Mouse (Mus musculus) embryo, embryonic 10 days (tissue): ENCODE results near the gene Ankrd33.

Source experiments
- DNase-seq: peaks from one replicate; pipeline ENCODE4 v3.0.0-alpha.2; 2015; ENCODE audit warnings: low spot score

The Ankrd33 gene

DNA sequence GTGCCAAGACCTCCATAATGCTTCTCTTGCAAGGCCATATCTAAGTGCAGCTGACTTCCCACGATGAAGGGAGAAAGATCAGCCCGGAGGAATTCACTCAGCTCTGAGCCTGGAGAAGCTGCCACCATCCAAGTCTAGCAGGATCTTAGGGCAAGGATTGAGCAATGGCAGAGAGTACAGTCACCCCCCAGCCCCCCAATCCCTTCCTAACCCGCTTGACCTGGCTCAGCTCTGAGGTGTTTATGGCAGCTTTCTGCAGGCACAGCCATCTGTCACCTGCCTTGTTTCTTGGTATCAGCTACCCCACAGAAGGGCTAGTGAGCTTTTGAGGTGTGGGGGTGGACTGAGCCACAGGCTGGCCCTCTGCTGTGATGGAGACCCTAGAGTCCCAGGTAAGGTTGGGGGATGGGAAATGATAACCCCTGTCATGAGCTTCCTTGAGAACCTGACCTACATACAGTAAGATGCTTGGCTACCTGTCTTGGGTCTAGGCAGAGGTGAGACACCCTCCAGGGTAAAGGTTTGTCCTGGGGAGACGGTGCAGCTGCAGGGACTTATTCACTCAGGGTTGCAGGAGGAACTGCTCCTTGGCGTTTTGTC, at the start of gene Ankrd33:
Ankrd33 (plus strand) TSS at position 245 of the 600 bp plus-strand sequence.
- DNase-seq, result no peak

- DNase-seq, result peak; percentile 76
Observed at GRCm38 (mm10) chr15:101066364-101066847, 49.1 kb upstream of the Ankrd33 start.

- DNase-seq, result peak; percentile 59
Observed at GRCm38 (mm10) chr15:101066920-101067696, 48.4 kb upstream of the Ankrd33 start.

DNA sequence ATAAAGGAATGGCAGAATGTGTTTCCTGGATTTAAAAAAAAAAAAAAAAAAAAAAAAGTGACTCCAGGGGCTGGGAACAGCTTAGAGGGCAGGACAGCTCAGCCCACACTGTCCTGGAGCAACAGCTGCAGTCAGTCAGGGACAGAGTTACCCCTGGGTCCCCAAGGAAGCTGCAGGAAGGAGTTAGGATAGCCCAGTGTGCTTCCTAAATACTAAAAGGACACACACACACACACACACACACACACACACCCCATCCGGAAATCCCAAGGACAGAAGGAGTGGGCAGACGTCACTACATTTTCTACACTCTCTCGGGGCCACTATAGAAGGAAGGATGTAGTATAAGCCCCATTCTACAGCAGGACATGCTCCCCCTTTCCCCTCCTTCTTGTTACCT, 47.5 kb upstream of the Ankrd33 start:
- DNase-seq, result no peak

- no peak for DNase-seq
Observed at GRCm38 (mm10) chr15:101068671-101069070, 46.9 kb upstream of the Ankrd33 start.

- DNase-seq, result no peak
Observed at GRCm38 (mm10) chr15:101069641-101070190, 45.8 kb upstream of the Ankrd33 start.

DNA sequence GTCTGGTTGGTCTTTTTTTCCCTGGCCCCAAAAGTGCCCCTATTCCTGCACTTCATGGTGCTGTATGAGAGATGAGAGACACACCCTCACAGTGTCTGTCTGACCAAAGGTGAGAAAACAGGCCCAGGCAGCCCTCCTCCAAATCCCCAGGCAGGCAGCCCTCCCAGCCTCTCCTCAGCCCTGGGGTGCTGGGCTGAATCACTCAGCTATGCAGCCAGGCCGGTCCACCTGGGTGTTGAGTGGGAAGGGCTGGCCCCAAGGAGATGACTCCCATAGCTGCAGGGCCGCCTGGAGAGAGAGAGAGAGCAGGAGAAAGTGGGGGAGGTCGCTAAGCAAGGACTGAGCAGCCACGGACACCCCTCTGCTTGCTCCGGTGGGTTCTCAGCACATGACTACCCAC, 44.8 kb upstream of the Ankrd33 start:
- peak; percentile 11 for DNase-seq

- DNase-seq, result no peak
Observed at GRCm38 (mm10) chr15:101072736-101073135, 42.8 kb upstream of the Ankrd33 start.

DNA sequence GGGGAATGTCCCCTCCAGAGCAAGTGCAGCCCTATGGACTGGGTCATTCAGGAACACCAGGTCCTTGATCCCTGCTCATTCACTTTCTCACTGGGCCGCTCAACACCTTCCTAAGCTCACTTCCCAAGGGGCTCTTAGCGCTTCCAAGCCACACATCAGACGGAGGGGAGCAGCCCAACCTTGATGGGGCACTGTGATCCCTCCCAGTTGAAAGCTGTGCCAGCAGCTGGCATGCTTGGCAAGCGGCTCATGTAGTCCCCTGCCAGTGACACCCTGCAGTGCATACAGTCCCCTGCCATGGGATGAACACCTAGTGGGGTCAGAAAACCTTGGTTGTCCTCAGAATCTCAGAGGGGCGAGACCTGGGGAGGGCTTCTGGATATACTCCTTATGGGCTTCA, 41.5 kb upstream of the Ankrd33 start:
- no peak for DNase-seq

DNA sequence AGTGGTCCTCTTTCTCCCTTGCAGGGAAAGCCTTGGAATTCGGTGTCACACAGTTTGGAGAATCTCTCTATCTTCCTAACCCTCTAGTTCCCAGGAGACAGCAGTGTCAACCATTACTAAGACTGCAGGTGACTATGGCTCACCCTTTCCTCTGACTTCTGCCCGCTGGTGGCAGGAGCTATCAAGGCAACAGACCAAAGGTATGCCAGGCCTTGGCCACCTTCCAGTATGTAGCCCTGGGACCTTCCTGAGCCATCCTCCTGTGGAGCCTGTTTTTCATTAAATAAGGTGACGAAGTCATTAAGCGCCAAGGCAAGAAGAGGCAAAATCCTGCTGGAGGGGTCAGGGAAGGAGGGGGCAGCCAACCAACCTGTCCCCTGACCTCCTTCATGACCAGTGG, 40.4 kb upstream of the Ankrd33 start:
- no peak for DNase-seq

- DNase-seq, result peak; percentile 43
Observed at GRCm38 (mm10) chr15:101075656-101076055, 39.9 kb upstream of the Ankrd33 start.

- peak; percentile 81 for DNase-seq
Observed at GRCm38 (mm10) chr15:101076071-101077000, 39.2 kb upstream of the Ankrd33 start.

DNA sequence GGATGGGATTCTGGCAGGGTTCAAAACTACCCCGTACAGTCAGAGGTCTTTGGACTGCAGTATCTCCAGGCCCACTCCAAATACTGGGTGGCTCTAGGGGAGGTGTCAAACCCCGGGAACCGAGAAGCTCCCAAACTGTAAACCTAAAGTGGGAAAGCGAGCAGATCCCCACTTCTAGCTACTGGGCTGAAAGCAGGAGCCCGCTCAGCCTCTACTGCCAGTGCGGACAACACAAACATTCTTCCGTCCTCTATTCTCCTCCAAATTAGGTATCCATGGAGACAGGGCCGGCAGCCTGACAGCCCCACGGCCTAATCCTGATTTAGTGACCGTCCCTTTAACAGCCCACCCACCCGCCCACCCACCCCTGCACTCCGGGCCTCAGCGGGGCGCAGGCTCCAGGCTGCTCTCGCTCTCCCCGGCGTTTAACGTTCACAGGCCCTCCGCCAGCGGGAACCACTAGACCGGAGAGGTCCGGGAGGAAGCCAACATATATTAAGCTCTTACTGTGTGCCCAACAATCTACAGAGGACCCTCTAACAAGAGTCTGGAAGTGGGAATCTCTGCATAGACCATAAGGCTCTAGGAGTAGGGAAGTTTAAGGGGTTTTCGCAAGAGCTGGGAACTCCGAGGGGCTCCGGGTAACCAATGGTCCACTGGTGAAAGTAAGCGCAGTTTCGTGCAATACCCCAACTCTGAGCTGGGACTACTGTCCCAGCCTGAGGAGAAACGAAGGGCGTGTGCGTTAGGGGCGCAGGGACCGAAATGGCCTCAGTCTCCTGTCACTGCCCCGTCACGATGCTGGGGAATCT, 38.3 kb upstream of the Ankrd33 start:
- peak; percentile 88 for DNase-seq

GRCm38 (mm10) chr15:101077813-101078730, 37.5 kb upstream of the Ankrd33 start, which contains the start of gene Fignl2:
Fignl2 (minus strand) TSS chr15:101078567.
- peak; percentile 54 for DNase-seq

DNA sequence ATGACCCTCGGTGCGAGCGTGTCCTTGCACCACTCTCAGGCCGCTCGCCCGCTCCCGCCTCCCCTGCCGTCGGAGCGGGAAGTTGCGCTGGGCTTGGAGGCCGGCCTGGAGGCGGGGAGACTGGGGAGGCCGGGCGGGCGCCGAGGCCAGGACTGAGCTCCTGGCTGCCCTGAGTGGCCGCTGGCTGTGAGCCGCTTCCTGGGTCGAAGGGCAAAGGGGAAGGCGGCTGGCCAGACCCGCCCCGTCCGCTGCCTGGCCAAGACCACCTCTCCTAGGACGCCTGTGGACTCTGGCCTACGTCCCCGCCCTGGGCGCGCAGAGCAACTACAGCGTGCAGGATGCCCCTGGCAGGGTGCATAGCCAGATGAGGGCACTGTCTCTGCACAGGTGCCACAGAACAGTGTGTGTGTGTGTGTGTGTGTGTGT, 36.8 kb upstream of the Ankrd33 start:
- peak; percentile 93 for DNase-seq

GRCm38 (mm10) chr15:101080031-101080520, 35.5 kb upstream of the Ankrd33 start:
- no peak for DNase-seq

GRCm38 (mm10) chr15:101081035-101081548, 34.5 kb upstream of the Ankrd33 start:
- no peak for DNase-seq

- peak; percentile 82 for DNase-seq
Observed at GRCm38 (mm10) chr15:101082236-101082635, 33.3 kb upstream of the Ankrd33 start.

- no peak for DNase-seq
Observed at GRCm38 (mm10) chr15:101084499-101084898, 31.1 kb upstream of the Ankrd33 start.
